Mouse (Mus musculus) megakaryocyte, embryonic 14.5 days (primary cell): Measurements from ENCODE around the gene Il12b.

Experiments
- FLI1 ChIP-seq: IDR thresholded peaks from 2 replicates; pipeline ENCODE4 v1.6.1; 2012; ENCODE audit warnings: low read length, inconsistent platforms, mixed read lengths
- GATA1 ChIP-seq: IDR thresholded peaks from 3 replicates; pipeline ENCODE4 v1.6.1; 2012; ENCODE audit warnings: mixed read lengths, low read length, inconsistent platforms, borderline replicate concordance

GRCm38 (mm10) chr11:44408626-44409025 is 8.8 kb downstream of the Il12b start:
- no peak for TF ChIP-seq GATA1
- TF ChIP-seq FLI1: no peak
